Mouse (Mus musculus): ENCODE measurements around the gene Urah. TPM values are rescaled to one million over a fixed set of nuclear protein-coding genes. Genes with fewer than 3 reads are reported as not detected.

Urah gene
- polyA plus RNA-seq, 1 experiment from 2014 or later: 316 TPM

DNA sequence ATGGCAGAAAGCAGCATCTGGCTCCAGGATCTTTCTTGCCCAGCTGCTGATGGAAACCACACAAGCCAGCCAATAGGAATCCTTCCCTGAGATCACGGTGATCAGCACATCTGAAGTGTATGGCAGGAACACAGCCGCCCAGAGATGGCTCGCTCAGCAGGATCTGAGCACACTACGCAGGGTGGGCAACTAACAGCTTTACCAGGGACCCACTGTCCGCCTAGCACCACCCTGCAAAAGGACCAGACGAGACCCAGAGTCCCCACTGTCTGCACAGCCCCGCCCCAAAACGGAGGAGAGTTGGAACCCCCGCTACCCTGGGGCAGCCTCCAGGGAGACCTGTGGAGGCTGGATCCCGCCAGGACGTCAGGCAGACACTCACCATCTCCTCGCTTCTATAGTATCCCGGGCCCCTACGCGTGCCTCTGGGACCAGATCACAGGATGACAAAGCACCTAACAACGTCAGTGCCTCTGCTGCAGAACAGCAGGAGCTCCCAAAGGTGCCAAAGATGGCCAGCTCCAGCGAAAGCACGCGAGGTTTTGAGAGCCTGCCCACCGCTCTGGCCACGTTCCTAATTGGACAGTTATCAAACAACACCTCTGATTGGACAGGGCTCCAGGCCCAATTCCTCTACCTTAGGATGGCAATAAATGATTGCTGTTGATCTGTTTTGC, 13.0 kb upstream of the Urah start, which contains the start of gene Zfp941:
Gene Zfp941, minus strand, starts transcription at position 526 of the 677 bp plus-strand sequence.
- H3K9ac ChIP-seq (replicated peaks): peak within 1 kb of the TSS; percentile 41
- no peak within 1 kb of the TSS for H3K27ac ChIP-seq (ENCODE audit: low read depth)
- WGBS (ENCODE audit: insufficient replicate concordance): 5% methylated on average over 21 of the region's 21 CpGs
- ATAC-seq: peak; percentile 91
- no peaks in the 10 kb centered on the region for H3K27me3 ChIP-seq (ENCODE audit: insufficient read depth, low read length)
- no peak for DNase-seq
- peak within 1 kb of the TSS; percentile 47 for H3K4me3 ChIP-seq (ENCODE audit: low read depth, low read length)
- no peaks in the 10 kb centered on the region for H3K9me3 ChIP-seq (ENCODE audit: low read length)
- H3K36me3 ChIP-seq (replicated peaks; ENCODE audit: insufficient read depth, low read length): no peaks in the 10 kb centered on the region
- TF ChIP-seq EP300 (IDR thresholded peaks at IDR 0.05; ENCODE audit: low read depth) (no peak), CTCF (IDR thresholded peaks at IDR 0.05; ENCODE audit: low read depth) (no peak)
- no peaks in the 10 kb centered on the region; the same call in 1 of the 2 replicates for H3K4me1 ChIP-seq (ENCODE audit: insufficient read depth)
- H3K4me2 ChIP-seq (ENCODE audit: low read depth, low read length): peak within 1 kb of the TSS; percentile 76

DNA sequence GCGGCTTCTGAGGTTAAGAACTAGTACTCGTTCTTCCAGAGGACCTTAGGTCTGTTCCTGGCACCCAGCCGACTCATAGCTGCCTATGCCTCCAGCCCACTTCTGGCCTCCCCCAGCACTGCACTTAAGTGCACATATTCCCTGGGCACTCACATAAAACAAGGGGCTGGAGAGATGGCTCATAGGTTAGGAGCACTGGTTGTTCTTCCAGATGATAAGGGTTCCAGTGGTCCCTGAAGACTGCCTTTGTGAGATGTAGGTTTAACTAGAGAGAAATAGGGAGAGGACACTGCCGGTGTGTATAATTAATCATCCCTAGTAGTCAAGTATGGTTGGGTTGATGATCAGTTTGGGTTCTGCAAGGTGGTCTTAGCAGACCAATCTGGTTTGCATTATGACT, 12.1 kb upstream of the Urah start:
- Histone ChIP-seq H3K36me3 (replicated peaks; ENCODE audit: insufficient read depth, low read length) (no peaks in the 10 kb centered on the region), H3K4me1 (ENCODE audit: insufficient read depth) (no peaks in the 10 kb centered on the region; the same call in 1 of the 2 replicates), H3K27me3 (ENCODE audit: insufficient read depth, low read length) (no peaks in the 10 kb centered on the region), H3K4me2 (ENCODE audit: low read depth, low read length) (no peak overlapping the region), H3K4me3 (ENCODE audit: low read depth, low read length) (no peak overlapping the region), H3K27ac (ENCODE audit: low read depth) (no peak overlapping the region), H3K9ac (replicated peaks) (no peak overlapping the region), H3K9me3 (ENCODE audit: low read length) (no peaks in the 10 kb centered on the region)
- ATAC-seq: no peak
- 88% methylated on average over 4 of the region's 4 CpGs for WGBS (ENCODE audit: insufficient replicate concordance)
- DNase-seq: no peak
- TF ChIP-seq CTCF (IDR thresholded peaks at IDR 0.05; ENCODE audit: low read depth) (no peak), EP300 (IDR thresholded peaks at IDR 0.05; ENCODE audit: low read depth) (no peak)

DNA sequence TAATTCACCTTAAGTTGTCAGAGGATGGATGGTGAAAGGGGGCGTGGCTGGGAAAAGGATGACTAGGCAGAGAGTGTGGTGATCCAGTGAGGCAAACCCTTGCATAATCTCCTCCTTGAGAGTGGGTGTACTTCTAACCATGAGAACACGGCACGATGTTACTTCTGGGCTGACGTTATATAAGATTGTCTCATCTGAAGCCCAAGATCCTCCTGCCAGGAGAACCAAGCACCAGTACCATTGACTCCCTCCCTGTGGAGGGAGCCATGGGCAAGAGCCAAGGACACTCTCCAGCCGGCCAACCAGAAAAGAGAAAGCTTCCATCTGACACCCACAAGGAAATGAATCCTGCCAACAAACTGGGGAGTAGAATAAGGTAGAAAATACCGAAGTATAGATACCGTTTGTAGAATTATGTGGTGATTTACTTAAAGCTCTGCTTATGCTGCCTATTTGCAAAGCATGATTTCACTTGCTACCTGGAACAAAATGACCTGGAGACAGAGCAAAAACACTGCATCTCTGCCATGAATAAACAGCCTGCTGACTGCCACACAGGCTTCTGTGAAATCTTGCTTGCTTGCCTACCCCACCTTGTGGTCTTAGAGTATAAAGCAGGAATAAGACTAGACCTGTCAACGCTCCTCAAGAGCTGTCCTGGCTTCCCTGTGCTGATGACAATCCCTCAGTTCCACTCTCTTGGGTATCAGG, 6.5 kb upstream of the Urah start:
- Histone ChIP-seq H3K4me2 (ENCODE audit: low read depth, low read length) (peak overlapping the region; percentile 36), H3K27me3 (ENCODE audit: insufficient read depth, low read length) (no peaks in the 10 kb centered on the region), H3K36me3 (replicated peaks; ENCODE audit: insufficient read depth, low read length) (no peaks in the 10 kb centered on the region), H3K9ac (replicated peaks) (no peak overlapping the region), H3K4me1 (ENCODE audit: insufficient read depth) (no peaks in the 10 kb centered on the region), H3K4me3 (ENCODE audit: low read depth, low read length) (no peak overlapping the region), H3K9me3 (ENCODE audit: low read length) (no peaks in the 10 kb centered on the region), H3K27ac (ENCODE audit: low read depth) (0 out of 2 replicates have a peak overlapping the region, but pooled peaks have one; percentile 17)
- peak; percentile 87 for ATAC-seq
- TF ChIP-seq EP300 (IDR thresholded peaks at IDR 0.05; ENCODE audit: low read depth) (no peak), CTCF (IDR thresholded peaks at IDR 0.05; ENCODE audit: low read depth) (peak; percentile 67)
- DNase-seq: peak; percentile 62
- 24% methylated on average over 8 of the region's 8 CpGs for WGBS (ENCODE audit: insufficient replicate concordance)

DNA sequence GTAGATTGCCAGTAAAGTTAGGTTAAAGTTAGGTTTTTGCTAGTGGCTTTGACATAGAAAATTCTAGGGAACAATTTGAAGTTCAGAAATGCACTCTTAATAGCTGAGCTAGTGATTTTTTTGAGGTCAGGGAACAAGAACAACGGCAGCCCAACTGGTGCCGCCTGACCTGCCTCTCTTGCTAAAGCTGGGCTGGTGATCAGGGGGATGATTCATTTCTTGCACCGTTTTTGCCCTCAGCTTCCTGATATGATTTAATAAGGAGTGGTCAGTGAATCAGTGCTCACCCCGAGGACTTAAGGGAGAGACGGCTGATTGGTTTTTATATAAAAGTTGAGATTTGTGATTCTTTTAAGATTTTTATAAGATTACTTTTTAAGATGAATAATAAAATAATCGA, 3.4 kb upstream of the Urah start:
- no peaks in the 10 kb centered on the region for H3K4me1 ChIP-seq (ENCODE audit: insufficient read depth)
- H3K36me3 ChIP-seq (replicated peaks; ENCODE audit: insufficient read depth, low read length): no peaks in the 10 kb centered on the region
- no peaks in the 10 kb centered on the region for H3K27me3 ChIP-seq (ENCODE audit: insufficient read depth, low read length)
- TF ChIP-seq EP300 (IDR thresholded peaks at IDR 0.05; ENCODE audit: low read depth) (no peak), CTCF (IDR thresholded peaks at IDR 0.05; ENCODE audit: low read depth) (no peak)
- H3K9me3 ChIP-seq (ENCODE audit: low read length): no peaks in the 10 kb centered on the region
- H3K4me2 ChIP-seq (ENCODE audit: low read depth, low read length): no peak overlapping the region
- WGBS (ENCODE audit: insufficient replicate concordance): 55% methylated on average over 6 of the region's 6 CpGs
- no peak for DNase-seq
- no peak overlapping the region for H3K27ac ChIP-seq (ENCODE audit: low read depth)
- no peak overlapping the region for H3K9ac ChIP-seq (replicated peaks)
- H3K4me3 ChIP-seq (ENCODE audit: low read depth, low read length): no peak overlapping the region
- no peak for ATAC-seq

DNA sequence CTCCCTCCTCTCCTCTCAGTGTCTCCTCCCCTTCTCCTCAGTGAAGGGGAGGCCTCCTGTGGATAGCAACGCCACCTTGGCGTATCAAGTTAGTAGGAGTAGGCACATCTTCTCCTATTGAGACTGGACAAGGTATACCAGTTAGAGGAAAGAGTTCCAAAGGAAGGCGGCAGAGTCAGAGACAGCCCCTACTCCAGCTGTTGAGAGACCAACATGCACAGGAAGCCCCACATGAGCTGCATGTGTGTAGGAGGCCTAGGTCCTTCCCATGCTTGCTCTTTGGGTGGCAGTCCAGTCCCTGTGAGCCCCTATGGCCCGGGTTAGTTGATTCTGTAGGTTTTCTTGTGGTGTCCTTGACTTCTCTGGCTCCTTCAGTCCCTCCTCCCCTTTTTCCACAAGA, 1.5 kb upstream of the Urah start:
- H3K4me3 ChIP-seq (ENCODE audit: low read depth, low read length): no peak overlapping the region
- ATAC-seq: no peak
- no peak overlapping the region for H3K27ac ChIP-seq (ENCODE audit: low read depth)
- H3K36me3 ChIP-seq (replicated peaks; ENCODE audit: insufficient read depth, low read length): no peaks in the 10 kb centered on the region
- no peaks in the 10 kb centered on the region for H3K4me1 ChIP-seq (ENCODE audit: insufficient read depth)
- no peaks in the 10 kb centered on the region for H3K27me3 ChIP-seq (ENCODE audit: insufficient read depth, low read length)
- TF ChIP-seq CTCF (IDR thresholded peaks at IDR 0.05; ENCODE audit: low read depth) (no peak), EP300 (IDR thresholded peaks at IDR 0.05; ENCODE audit: low read depth) (no peak)
- H3K9ac ChIP-seq (replicated peaks): no peak overlapping the region
- DNase-seq: no peak
- H3K4me2 ChIP-seq (ENCODE audit: low read depth, low read length): no peak overlapping the region
- 65% methylated on average over 4 of the region's 4 CpGs for WGBS (ENCODE audit: insufficient replicate concordance)
- H3K9me3 ChIP-seq (ENCODE audit: low read length): no peaks in the 10 kb centered on the region

DNA sequence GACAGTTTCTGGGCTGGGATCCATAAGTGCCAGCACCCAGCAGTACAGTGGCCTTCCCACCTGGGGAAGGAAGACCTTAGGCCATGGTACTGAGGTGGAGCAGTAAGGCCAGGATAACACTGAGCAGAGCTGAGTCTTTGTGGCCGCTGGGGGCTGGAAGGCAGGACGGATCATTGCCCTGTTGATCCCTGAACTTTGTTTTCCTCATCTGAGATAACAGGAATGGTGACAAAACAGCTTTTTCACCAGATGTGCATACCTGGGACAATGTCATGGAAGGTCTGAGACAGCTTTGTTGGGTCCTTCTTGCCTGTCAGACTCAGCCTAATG, 905 bp downstream of the Urah start:
- TF ChIP-seq EP300 (IDR thresholded peaks at IDR 0.05; ENCODE audit: low read depth) (no peak), CTCF (IDR thresholded peaks at IDR 0.05; ENCODE audit: low read depth) (no peak)
- Histone ChIP-seq H3K27ac (ENCODE audit: low read depth) (peak overlapping the region; percentile 87), H3K4me3 (ENCODE audit: low read depth, low read length) (peak overlapping the region; percentile 34), H3K36me3 (replicated peaks; ENCODE audit: insufficient read depth, low read length) (no peaks in the 10 kb centered on the region), H3K9me3 (ENCODE audit: low read length) (no peaks in the 10 kb centered on the region), H3K9ac (replicated peaks) (peak overlapping the region; percentile 36), H3K4me1 (ENCODE audit: insufficient read depth) (no peaks in the 10 kb centered on the region), H3K27me3 (ENCODE audit: insufficient read depth, low read length) (peaks cover 3% of the 10 kb centered on the region; the same call in 1 of the 2 replicates), H3K4me2 (ENCODE audit: low read depth, low read length) (peak overlapping the region; percentile 50)
- WGBS (ENCODE audit: insufficient replicate concordance): 53% methylated on average over 2 of the region's 2 CpGs
- peak; percentile 47 for ATAC-seq
- DNase-seq: no peak

Measured in liver, postnatal 0 days (tissue).